Mouse (Mus musculus) cerebellum, adult 9-10 months (tissue): ENCODE data around the gene Lsm2.

ENCODE experiments used
- DNase-seq: peaks from one replicate; pipeline ENCODE4 v3.0.0; 2022

The Lsm2 gene

GRCm38 (mm10) chr17:35016376-35016775 is 34.7 kb downstream of the Lsm2 start, which contains the start of gene Vwa7:
TSS of gene Vwa7 (plus strand) at chr17:35016579.
- DNase-seq = peak; percentile 82

- peak; percentile 51 for DNase-seq
Observed at GRCm38 (mm10) chr17:35016791-35017705, 35.4 kb downstream of the Lsm2 start.

GRCm38 (mm10) chr17:35017706-35018030 is 36.0 kb downstream of the Lsm2 start:
- peak; percentile 45 for DNase-seq

- no peak for DNase-seq
Observed at GRCm38 (mm10) chr17:35018171-35018570, 36.5 kb downstream of the Lsm2 start.

- DNase-seq = no peak
Observed at GRCm38 (mm10) chr17:35019894-35020293, 38.2 kb downstream of the Lsm2 start.

- peak; percentile 43 for DNase-seq
Observed at GRCm38 (mm10) chr17:35020551-35020950, 38.9 kb downstream of the Lsm2 start.

- peak; percentile 92 for DNase-seq
Observed at GRCm38 (mm10) chr17:35021163-35021808, 39.6 kb downstream of the Lsm2 start.

- no peak for DNase-seq
Observed at GRCm38 (mm10) chr17:35021842-35022477, 40.3 kb downstream of the Lsm2 start.

- no peak for DNase-seq
Observed at GRCm38 (mm10) chr17:35022541-35023060, 40.9 kb downstream of the Lsm2 start.

- no peak for DNase-seq
Observed at GRCm38 (mm10) chr17:35023221-35023620, 41.6 kb downstream of the Lsm2 start.

GRCm38 (mm10) chr17:35023756-35024155 is 42.1 kb downstream of the Lsm2 start:
- no peak for DNase-seq

- DNase-seq = no peak
Observed at GRCm38 (mm10) chr17:35024261-35024660, 42.6 kb downstream of the Lsm2 start.

GRCm38 (mm10) chr17:35024691-35025488 is 43.2 kb downstream of the Lsm2 start:
- DNase-seq = no peak

- DNase-seq = no peak
Observed at GRCm38 (mm10) chr17:35026206-35026605, 44.5 kb downstream of the Lsm2 start.

- DNase-seq = no peak
Observed at GRCm38 (mm10) chr17:35027277-35028068, 45.8 kb downstream of the Lsm2 start, which contains the start of gene Sapcd1. TSS of gene Sapcd1 (minus strand) at chr17:35028016.

- no peak for DNase-seq
Observed at GRCm38 (mm10) chr17:35028315-35028714, 46.7 kb downstream of the Lsm2 start.

GRCm38 (mm10) chr17:35029691-35030532 is 48.2 kb downstream of the Lsm2 start:
- no peak for DNase-seq

GRCm38 (mm10) chr17:35031272-35031671 is 49.6 kb downstream of the Lsm2 start:
- no peak for DNase-seq

GRCm38 (mm10) chr17:35031880-35032279 is 50.2 kb downstream of the Lsm2 start:
- DNase-seq = no peak

- DNase-seq = no peak
Observed at GRCm38 (mm10) chr17:35032323-35032870, 50.7 kb downstream of the Lsm2 start.
